Mouse (Mus musculus): ENCODE measurements at regions not wholly inside any gene's neighbourhood (a gene's known extent, or its start where the extent isn't known, plus 50 kb on each side); places are given as distances from the start of the nearest gene placed in this dataset.

- intact Hi-C loops (cut with DNase I), result no loop called here
- DNase-seq (ENCODE audit: low spot score in 2 of 2), result peak; percentile 11 to 28
Observed at GRCm38 (mm10) chr1:152171034-152171790, 81.3 kb upstream of the 1700025G04Rik start.

GRCm38 (mm10) chr1:152170583-152170982 is 80.7 kb upstream of the 1700025G04Rik start:
- no peak for DNase-seq (ENCODE audit: low spot score in 2 of 2)
- intact Hi-C loops (cut with DNase I), result no loop called here

- DNase-seq (ENCODE audit: low spot score in 2 of 2), result no peak
- intact Hi-C loops (cut with DNase I), result loop anchor here (5.0 kb wide), 1 partner anchor 77 kb away; the partner anchor contains the start of gene 1700025G04Rik
Observed at GRCm38 (mm10) chr1:152169508-152169907, 79.6 kb upstream of the 1700025G04Rik start.

- peak; percentile 17 to 44 for DNase-seq (ENCODE audit: low spot score in 2 of 2)
- intact Hi-C loops (cut with DNase I), result loop anchor here (5.0 kb wide), 1 partner anchor 76 kb away; the partner anchor contains the start of gene 1700025G04Rik
Observed at GRCm38 (mm10) chr1:152168284-152168683, 78.4 kb upstream of the 1700025G04Rik start.

GRCm38 (mm10) chr1:152167716-152168115 is 77.8 kb upstream of the 1700025G04Rik start:
- no peak for DNase-seq (ENCODE audit: low spot score in 2 of 2)
- intact Hi-C loops (cut with DNase I), result loop anchor here (5.0 kb wide), 1 partner anchor 75 kb away; the partner anchor contains the start of gene 1700025G04Rik

- intact Hi-C loops (cut with DNase I), result loop anchor here (5.0 kb wide), 1 partner anchor 73 kb away; the partner anchor contains the start of gene 1700025G04Rik
- DNase-seq (ENCODE audit: low spot score in 2 of 2), result peak; percentile 31 to 66
Observed at GRCm38 (mm10) chr1:152165490-152165905, 75.6 kb upstream of the 1700025G04Rik start.

- no peak for DNase-seq (ENCODE audit: low spot score in 2 of 2)
- intact Hi-C loops (cut with DNase I), result loop anchor here (5.0 kb wide), 1 partner anchor 73 kb away; the partner anchor contains the start of gene 1700025G04Rik
Observed at GRCm38 (mm10) chr1:152164843-152165489, 75.0 kb upstream of the 1700025G04Rik start.

GRCm38 (mm10) chr1:152164212-152164611 is 74.3 kb upstream of the 1700025G04Rik start:
- no peak for DNase-seq (ENCODE audit: low spot score in 2 of 2)

GRCm38 (mm10) chr1:152152474-152152873 is 62.5 kb upstream of the 1700025G04Rik start:
- DNase-seq (ENCODE audit: low spot score in 2 of 2), result no peak
- intact Hi-C loops (cut with DNase I), result no loop called here

More at GRCm38 (mm10) chr1:152164212-152164611, 74.3 kb upstream of the 1700025G04Rik start:
- intact Hi-C loops (cut with DNase I), result no loop called here

- intact Hi-C loops (cut with DNase I), result no loop called here
- DNase-seq (ENCODE audit: low spot score in 2 of 2), result no peak
Observed at GRCm38 (mm10) chr1:152148731-152149130, 58.8 kb upstream of the 1700025G04Rik start.

GRCm38 (mm10) chr1:152140175-152140574 is 50.2 kb upstream of the 1700025G04Rik start:
- DNase-seq (ENCODE audit: low spot score in 2 of 2), result no peak
- intact Hi-C loops (cut with DNase I), result no loop called here

Data from left cerebral cortex, postnatal 25 days (tissue).